Mouse (Mus musculus) lung, postnatal 36 days (tissue): ENCODE data around the gene Caly.
A peak's percentile ranks its signal among the peaks of the same experiment; 100 is the strongest.

ENCODE experiments used
- DNase-seq: peaks from one replicate; pipeline ENCODE4 v3.0.0; 2022; ENCODE audit warnings: mixed read lengths

Gene Caly

GRCm38 (mm10) chr7:140082242-140082678 is at the start of gene Caly:
TSS of gene Caly (minus strand) at chr7:140082548.
- DNase-seq, result no peak

- no peak for DNase-seq
Measured at GRCm38 (mm10) chr7:140127911-140128310, 45.6 kb upstream of the Caly start.

GRCm38 (mm10) chr7:140126934-140127333 is 44.6 kb upstream of the Caly start:
- no peak for DNase-seq

- peak; percentile 11 for DNase-seq
Measured at GRCm38 (mm10) chr7:140126022-140126350, 43.6 kb upstream of the Caly start.

- peak; percentile 98 for DNase-seq
Measured at GRCm38 (mm10) chr7:140125278-140126021, 43.1 kb upstream of the Caly start.

- DNase-seq, result no peak
Measured at GRCm38 (mm10) chr7:140124382-140124781, 42.0 kb upstream of the Caly start.

GRCm38 (mm10) chr7:140122765-140123164 is 40.4 kb upstream of the Caly start:
- DNase-seq, result no peak

GRCm38 (mm10) chr7:140121338-140121910 is 39.1 kb upstream of the Caly start:
- DNase-seq, result no peak

- no peak for DNase-seq
Measured at GRCm38 (mm10) chr7:140120484-140120883, 38.1 kb upstream of the Caly start.

- peak; percentile 96 for DNase-seq
Measured at GRCm38 (mm10) chr7:140116329-140117054, 34.1 kb upstream of the Caly start, which contains the start of gene Echs1. TSS of gene Echs1 (minus strand) at chr7:140116476.

GRCm38 (mm10) chr7:140115583-140116328 is 33.4 kb upstream of the Caly start, which contains the start of gene Paox:
TSS of gene Paox (plus strand) at chr7:140115799.
- peak; percentile 85 for DNase-seq

- DNase-seq, result peak; percentile 62
Measured at GRCm38 (mm10) chr7:140111943-140112342, 29.6 kb upstream of the Caly start.

GRCm38 (mm10) chr7:140104009-140104408 is 21.7 kb upstream of the Caly start:
- no peak for DNase-seq

GRCm38 (mm10) chr7:140101993-140102860 is 19.9 kb upstream of the Caly start, which contains the start of gene Fuom:
TSS of gene Fuom (minus strand) at chr7:140102441.
- peak; percentile 90 for DNase-seq

- no peak for DNase-seq
Measured at GRCm38 (mm10) chr7:140101498-140101897, 19.1 kb upstream of the Caly start.

- DNase-seq, result no peak
Measured at GRCm38 (mm10) chr7:140098466-140098865, 16.1 kb upstream of the Caly start.

GRCm38 (mm10) chr7:140096055-140096454 is 13.7 kb upstream of the Caly start:
- DNase-seq, result no peak

- DNase-seq, result no peak
Measured at GRCm38 (mm10) chr7:140095556-140095955, 13.2 kb upstream of the Caly start.

- DNase-seq, result no peak
Measured at GRCm38 (mm10) chr7:140094954-140095353, 12.6 kb upstream of the Caly start.

GRCm38 (mm10) chr7:140092924-140093528 is 10.7 kb upstream of the Caly start, which contains the start of gene Prap1:
TSS of gene Prap1 (plus strand) at chr7:140093395.
- DNase-seq, result no peak

GRCm38 (mm10) chr7:140090601-140091000 is 8.3 kb upstream of the Caly start:
- DNase-seq, result no peak
